Mouse (Mus musculus): Measurements from ENCODE around the gene Tyk2.

DNA sequence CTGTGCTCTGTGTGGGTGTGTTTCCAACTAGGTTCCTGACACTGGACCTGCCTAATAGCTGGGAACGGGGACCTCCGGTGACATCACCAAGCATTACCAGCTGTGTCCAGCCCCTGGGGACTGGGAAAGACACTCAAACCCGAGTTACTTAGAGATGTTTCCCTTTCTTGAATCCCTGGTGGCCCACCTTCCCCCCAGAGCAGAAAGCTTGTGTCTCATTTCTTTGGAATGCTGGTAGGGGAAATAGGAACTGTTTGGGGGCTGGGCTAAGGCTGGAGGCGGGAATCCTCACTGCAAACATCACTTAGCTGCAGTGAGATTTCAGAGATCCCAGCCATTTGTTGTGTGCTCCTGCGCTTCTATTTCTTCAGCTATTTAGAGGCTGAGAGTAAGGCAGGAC lies 22.8 kb upstream of the Tyk2 start:
- TF ChIP-seq CTCF (IDR thresholded peaks at IDR 0.05; ENCODE audit: low read depth, low read length): no peak
- TF ChIP-seq GATA1 (IDR thresholded peaks at IDR 0.05; ENCODE audit: borderline replicate concordance, low read length): no peak
- TF ChIP-seq TAL1 (conservative IDR thresholded peaks at IDR 0.05; ENCODE audit: low read depth, low read length): no peak
- TF ChIP-seq POLR2AphosphoS5 (IDR thresholded peaks at IDR 0.05; ENCODE audit: insufficient replicate concordance, low read depth, low read length): no peak

Measured in G1E (cell line).